Mouse (Mus musculus) splenic B cell, adult 2 months (primary cell): ENCODE measurements around the gene Irf2.

Source experiments
- DNase-seq: peaks from one replicate; pipeline ENCODE4 v3.0.0-alpha.2; 2011; ENCODE audit warnings: low read depth, low spot score
- H3K27me3 ChIP-seq: 2 replicates; pipeline ENCODE4 v1.6.1; 2012; ENCODE audit warnings: mild to moderate bottlenecking, low read length, moderate library complexity, mixed read lengths; ENCODE audit not compliant: control insufficient read depth, poor library complexity, insufficient read depth, severe bottlenecking
- H3K36me3 ChIP-seq: 2 replicates; pipeline ENCODE4 v1.6.1; 2012; ENCODE audit warnings: mild to moderate bottlenecking, low read length, moderate library complexity, mixed read lengths; ENCODE audit not compliant: control insufficient read depth, poor library complexity, insufficient read depth, severe bottlenecking

Gene Irf2

DNA sequence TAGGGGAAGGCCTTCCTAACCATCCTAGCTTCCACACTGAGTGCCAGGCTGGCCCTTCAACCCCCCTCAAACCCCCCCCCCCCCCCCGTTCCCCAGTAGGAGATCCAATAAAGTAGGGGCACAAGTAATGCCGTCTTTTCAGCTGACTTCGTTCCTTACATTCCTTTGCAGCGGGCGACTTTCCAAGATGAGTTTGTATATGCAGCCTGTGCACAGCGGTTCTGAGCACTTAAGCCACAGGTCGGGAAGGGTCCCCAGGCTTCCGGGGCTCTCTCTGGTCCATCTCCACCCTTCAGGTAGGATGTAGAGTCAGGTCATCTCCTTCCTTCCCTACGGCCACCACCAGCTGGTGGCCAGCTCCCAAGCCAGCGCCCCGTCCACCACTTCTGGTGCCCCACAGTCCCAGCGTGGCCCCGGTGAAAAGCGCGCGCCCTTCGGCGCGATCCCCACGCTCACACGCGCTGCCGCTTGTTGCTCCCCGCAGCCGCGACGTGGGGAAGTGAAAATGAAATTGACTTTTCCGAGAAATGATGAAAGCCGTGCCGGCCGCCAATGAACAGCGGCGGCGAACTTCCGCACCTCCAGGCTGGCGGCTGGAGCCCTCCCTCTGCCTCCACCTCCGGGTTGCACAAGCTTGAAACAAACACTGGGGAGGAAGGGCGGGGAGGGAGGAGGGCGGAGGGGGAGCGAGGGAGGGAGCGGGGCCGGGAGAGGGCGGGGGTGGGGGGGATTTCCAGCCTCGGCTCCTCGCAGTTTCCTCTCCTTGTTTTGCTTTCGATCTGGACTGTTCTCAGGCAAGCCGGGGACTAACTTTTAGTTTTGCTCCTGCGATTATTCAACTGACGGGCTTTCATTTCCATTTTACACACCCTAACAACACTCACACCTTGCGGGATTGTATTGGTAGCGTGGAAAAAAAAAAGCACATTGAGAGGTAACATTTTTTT lies at the start of gene Irf2:
TSS of gene Irf2 (plus strand) at position 730 of the 947 bp plus-strand sequence.
- H3K36me3 ChIP-seq: peaks cover 6% of the 10 kb centered on the region
- no peaks in the 10 kb centered on the region for H3K27me3 ChIP-seq
- peak; percentile 97 for DNase-seq

DNA sequence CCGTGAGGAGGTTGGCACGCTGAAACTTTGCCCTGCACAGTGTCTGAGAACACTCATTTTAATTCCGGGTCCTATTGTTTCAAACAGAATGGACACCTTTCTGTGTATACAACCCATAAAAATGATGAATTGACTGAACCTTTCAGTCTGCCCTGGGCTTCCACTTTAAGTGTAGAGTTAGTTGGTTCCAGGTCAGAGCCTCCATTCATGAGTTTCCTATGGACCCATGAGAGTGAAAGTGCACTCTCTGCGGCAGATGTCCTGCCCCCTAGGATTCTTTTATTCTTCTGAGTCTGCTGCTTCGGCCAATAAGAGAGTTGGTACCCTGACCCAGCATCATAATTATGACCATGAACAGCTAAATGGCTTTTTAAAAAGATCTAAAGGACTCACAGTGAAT lies 49.4 kb upstream of the Irf2 start:
- H3K27me3 ChIP-seq: no peaks in the 10 kb centered on the region
- no peaks in the 10 kb centered on the region for H3K36me3 ChIP-seq
- no peak for DNase-seq

DNA sequence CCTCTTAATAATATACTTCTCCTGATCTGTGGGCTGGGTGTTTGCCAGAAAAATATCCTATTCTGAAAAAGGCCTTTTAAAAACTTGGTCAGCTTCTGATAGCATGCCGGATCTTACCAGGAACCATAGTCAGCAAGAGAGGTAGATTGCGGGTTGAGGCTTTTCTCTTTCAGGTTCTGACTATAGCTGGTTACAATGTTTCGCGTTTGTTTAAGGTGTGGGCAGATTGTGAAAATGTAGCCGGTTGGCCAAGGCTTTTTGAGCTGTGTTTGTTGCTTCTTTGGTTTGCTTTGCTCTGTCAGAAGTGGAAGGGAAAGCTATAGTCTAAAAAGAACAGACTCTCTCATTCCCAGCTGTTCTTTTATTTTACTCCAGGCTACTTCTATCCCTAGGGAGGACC lies 49.0 kb upstream of the Irf2 start:
- no peak for DNase-seq
- H3K27me3 ChIP-seq: no peaks in the 10 kb centered on the region
- no peaks in the 10 kb centered on the region for H3K36me3 ChIP-seq

DNA sequence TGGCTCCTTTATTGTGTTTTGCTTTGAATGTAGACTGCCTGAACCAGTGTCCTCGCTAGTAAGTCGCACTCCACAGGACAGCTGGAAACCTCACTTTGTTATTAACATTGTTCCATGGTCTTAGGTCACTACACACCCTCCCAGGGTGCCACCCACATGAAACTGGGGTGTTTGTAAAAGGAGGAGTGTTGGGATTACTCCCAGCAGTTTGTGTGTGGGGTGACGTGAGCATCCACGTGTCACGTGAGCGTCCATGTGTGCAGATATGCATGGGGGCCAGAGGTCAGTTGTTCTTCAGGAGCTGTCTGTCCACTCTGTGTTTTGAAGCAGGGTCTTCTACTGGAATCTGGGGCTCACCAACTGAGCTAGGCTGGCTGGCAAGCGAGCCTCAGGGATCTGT lies 48.2 kb upstream of the Irf2 start:
- H3K27me3 ChIP-seq: no peaks in the 10 kb centered on the region
- DNase-seq: no peak

DNA sequence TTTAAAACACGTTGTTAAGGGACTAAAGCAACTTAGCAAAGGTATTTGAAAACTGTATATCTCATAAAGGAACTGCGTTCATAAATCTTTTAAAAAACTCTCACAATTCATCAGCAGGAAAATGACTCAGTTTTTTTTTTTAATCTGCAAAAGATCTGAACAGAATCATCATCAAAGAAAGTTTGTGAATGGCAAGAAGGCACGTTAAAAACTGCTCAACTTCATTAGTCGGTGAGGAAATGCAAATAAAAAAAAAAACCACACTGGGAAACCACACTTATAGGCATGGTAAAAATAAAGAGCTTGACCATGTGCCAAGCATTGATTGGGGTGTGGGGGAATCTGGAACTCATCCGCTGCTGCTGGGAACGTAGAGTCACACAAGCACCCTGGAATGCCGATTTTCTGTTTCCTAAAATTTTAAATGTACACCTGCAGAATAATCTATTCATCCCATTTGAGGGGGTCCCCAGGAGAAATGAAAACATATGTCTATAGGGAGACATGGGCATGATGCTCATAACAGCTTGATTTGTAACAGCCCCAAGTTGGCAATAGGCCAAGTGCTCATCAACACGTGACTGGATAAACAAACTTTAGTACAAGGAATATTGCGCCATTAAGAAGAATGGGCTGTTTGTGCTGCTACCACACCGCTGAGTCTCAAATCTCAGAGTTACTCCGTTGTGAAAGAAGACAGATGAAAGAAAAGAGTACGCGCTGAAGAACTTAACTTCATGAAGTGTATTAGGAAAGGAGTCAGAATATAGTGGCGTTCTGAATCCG lies 43.1 kb upstream of the Irf2 start:
- no peak for DNase-seq
- Histone ChIP-seq H3K27me3 (no peaks in the 10 kb centered on the region), H3K36me3 (no peaks in the 10 kb centered on the region)

More for the DNA sequence above, 48.2 kb upstream of the Irf2 start:
- no peaks in the 10 kb centered on the region for H3K36me3 ChIP-seq

DNA sequence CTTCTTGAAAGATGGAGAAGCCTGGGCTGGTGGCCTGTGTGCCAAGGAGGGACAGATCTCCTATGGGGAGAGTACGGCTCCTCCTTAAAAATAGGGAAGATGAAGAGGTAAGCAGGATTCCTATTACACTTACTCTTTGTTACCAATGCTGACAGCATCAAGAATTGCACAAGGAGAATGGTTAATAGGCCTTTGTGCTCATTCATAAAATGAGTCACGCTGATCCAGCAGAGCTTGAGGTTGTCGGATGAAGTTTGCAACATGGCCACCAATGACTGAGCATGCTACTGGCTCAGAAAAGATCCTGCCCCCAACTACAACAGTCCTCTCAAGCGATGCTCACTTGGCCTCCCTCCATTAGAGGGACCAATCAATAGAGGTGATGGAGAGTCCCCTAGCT lies 42.0 kb upstream of the Irf2 start:
- no peaks in the 10 kb centered on the region for H3K27me3 ChIP-seq
- no peak for DNase-seq
- no peaks in the 10 kb centered on the region for H3K36me3 ChIP-seq

DNA sequence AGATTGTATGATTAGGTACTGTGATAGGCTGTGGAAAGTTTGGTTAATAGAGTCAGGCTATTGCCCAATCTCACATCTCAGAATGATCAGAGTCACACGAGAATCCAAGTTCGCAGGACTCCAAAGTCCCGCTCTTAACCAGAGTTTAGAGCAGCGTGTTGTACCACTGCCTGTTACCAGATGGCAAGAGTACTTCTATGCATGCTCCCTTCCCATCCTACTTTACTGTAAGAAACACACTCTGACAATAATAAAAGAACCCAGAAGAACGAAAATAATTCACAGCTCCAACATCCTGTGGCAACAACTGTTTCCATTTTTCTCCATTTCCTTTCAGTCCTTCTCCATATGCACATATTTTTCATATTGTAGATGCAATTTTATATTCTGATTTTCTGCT lies 41.4 kb upstream of the Irf2 start:
- no peak for DNase-seq
- H3K27me3 ChIP-seq: no peaks in the 10 kb centered on the region
- no peaks in the 10 kb centered on the region for H3K36me3 ChIP-seq

DNA sequence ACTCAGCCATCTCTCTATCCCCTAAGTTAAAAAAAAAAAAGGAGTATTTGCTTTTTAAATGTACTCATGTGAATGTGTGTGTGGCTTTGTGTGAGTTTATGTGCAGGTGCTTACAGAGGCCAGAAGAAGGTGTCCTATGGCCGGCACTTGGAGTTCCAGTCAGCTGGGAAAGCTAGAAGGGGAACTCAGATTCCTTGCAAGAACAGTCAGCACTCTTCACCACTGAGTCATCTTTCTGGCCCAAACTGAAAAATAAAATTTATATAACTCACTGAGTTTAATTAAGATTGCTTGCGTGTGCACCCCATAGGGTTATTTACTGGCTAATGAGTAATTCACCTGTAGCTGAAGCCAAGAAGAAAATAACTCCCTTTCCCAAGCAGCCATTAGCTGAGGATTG lies 34.4 kb upstream of the Irf2 start:
- no peak for DNase-seq
- Histone ChIP-seq H3K36me3 (no peaks in the 10 kb centered on the region), H3K27me3 (no peaks in the 10 kb centered on the region)

DNA sequence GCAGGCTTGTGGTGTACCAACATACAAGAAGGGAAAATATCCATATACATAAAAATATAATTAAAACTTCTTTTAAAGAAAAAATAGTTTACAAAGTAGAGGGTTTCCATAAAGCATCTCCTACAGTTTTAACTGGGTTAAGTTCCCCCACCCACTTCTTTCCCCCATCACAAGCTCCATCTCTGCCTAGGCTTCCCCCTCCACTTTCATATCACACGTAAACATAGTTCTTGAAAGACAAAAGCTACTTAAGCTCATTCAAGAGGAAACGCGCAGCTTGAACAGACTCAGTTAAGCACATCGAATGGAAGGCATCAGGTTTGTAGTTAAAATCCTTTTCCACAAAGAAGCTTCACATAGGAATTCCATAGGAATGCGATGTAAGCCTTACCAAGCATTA lies 32.8 kb upstream of the Irf2 start:
- DNase-seq: peak; percentile 67
- Histone ChIP-seq H3K36me3 (no peaks in the 10 kb centered on the region), H3K27me3 (no peaks in the 10 kb centered on the region)

DNA sequence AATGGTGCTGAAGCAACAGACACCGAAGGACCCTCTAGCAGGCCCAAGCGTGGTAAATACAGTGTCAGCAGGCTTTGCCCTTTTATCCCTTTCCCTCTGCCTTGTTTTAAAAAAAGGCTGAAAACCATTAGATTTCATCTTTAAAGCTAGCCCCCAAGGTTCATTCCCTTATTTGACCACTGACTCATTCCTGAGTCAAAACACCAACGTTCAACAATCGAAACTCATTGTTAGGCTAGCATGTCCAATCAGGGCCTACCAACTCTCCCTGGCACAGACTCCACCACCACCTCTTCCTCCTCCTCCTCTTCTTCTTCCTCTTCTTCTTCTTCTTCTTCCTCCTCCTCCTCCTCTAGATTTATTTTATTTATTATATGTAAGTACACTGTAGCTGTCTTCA lies 30.2 kb upstream of the Irf2 start:
- Histone ChIP-seq H3K27me3 (no peaks in the 10 kb centered on the region), H3K36me3 (no peaks in the 10 kb centered on the region)
- no peak for DNase-seq

DNA sequence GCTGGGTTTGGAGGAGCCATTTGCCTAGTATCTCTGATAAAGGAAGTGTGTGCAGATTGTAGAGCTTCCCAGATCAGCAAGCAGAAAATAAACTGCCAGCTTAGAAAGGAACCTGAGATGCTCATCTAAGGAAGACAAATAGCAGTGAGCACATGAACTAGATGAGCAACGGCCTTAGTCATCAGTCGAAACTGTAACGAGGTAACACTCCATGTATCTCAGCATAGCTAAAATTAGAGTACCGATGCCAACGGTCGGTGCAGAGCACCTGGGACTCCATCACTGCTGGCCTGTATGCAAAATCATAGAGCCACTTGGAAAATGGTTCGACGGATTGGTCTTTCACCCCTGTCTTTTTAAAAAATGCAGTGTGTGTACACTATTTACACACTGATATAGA lies 29.2 kb upstream of the Irf2 start:
- Histone ChIP-seq H3K36me3 (no peaks in the 10 kb centered on the region), H3K27me3 (no peaks in the 10 kb centered on the region)
- DNase-seq: peak; percentile 11

DNA sequence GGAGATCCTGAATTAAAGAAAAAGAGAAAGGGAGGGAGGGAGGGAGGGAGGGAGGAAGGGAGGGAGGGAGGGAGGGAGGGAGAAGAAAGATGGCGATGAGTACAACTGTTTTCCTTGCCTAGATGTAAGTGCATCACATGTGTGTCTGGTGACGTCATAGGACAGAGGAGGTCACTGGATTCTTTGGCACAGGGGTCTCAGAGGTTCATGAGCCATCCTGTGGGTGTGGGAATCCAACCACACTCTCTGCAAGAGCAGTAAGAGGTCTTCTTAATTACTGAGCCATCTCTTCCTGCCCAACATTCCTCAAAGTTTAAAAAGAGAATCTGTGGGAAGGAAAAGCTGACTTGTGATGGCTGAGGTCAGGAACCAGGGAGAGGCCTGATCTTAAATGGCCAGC lies 28.0 kb upstream of the Irf2 start:
- H3K36me3 ChIP-seq: no peaks in the 10 kb centered on the region
- no peaks in the 10 kb centered on the region for H3K27me3 ChIP-seq
- no peak for DNase-seq

DNA sequence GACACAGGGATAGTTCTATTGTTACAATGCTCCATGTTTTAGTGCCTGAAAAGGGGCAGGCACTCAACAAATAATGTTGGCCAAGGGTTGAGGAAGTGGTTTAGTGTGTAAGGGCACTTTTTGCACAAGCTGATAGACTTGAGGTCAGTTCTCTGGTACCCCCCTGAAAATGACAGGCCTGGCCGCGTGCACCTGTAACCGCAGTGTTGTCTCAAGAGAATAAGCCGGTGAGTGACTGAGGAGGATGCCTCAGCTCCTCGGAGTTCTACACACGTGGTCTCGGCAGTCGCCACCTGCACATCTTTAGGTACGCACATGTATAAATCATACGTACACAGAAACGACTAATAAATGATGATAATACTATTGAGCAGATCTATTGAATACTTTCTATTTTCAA lies 26.4 kb upstream of the Irf2 start:
- Histone ChIP-seq H3K36me3 (no peaks in the 10 kb centered on the region), H3K27me3 (no peaks in the 10 kb centered on the region)
- DNase-seq: peak; percentile 84

DNA sequence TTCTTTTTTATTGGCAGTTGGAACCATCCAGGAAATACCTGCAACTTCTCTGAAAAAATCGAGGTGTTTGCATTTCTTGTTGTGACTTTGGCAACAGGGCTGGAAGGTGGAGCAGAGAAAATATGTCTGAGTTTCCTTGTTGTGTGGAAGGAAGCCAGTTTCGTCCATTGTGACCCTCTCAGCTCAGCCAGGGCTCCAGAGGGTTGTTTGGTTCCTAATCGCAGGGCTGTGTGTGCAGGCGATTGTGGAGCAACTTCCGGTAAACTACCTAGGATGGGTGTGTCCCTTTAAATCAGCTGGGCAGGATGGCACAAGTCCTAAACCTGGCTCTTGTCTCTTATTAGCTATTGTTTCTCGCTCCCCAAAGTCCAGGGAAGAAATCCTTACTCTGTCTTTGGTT lies 25.7 kb upstream of the Irf2 start:
- no peaks in the 10 kb centered on the region for H3K27me3 ChIP-seq
- no peaks in the 10 kb centered on the region for H3K36me3 ChIP-seq
- DNase-seq: peak; percentile 31

DNA sequence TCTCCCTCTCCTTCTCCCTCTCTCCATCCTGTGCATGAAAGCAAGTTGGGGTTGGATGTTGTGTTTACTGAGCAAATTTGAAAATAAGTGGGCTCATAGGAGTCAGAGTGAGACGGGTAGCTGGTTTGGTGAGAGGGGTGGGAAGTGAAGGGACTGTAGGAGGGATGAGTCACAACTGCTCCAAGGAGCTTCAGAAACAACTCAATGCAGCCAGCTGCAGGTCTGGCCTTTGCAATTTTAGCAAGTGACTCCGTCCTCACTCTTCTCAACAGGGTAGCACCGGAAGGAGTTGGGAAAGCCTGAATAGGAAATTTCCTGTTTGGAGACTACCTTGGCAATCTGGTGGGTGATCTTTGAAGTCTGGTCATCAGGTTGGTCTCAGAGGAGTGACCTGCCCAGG lies 25.1 kb upstream of the Irf2 start:
- Histone ChIP-seq H3K36me3 (no peaks in the 10 kb centered on the region), H3K27me3 (no peaks in the 10 kb centered on the region)
- no peak for DNase-seq
